Mouse (Mus musculus) G1E (cell line): ENCODE data around the gene Clic3. TPM values are rescaled to one million over a fixed set of nuclear protein-coding genes. Genes with fewer than 3 reads are reported as not detected.

Source experiments
- ATAC-seq: 2 replicates; pipeline ENCODE4 v1.8.0; 2016; ENCODE audit warnings: mild to moderate bottlenecking; ENCODE audit not compliant: insufficient number of reproducible peaks, poor library complexity, low FRiP score, severe bottlenecking; ENCODE audit errors: extremely low read depth
- DNase-seq: peaks from one replicate; pipeline ENCODE4 v3.0.0; 2012; ENCODE audit warnings: low spot score
- H3K27me3 ChIP-seq: 2 replicates; pipeline ENCODE4 v1.6.1; 2012; ENCODE audit warnings: mild to moderate bottlenecking, low read length, inconsistent platforms; ENCODE audit not compliant: insufficient read depth
- H3K36me3 ChIP-seq: replicated peaks from 2 replicates; pipeline ENCODE3; 2012; ENCODE audit warnings: mild to moderate bottlenecking, inconsistent platforms
- H3K4me1 ChIP-seq: 2 replicates; pipeline ENCODE4 v1.6.1; 2012; ENCODE audit warnings: low read depth, low read length, inconsistent platforms, mixed read lengths; ENCODE audit not compliant: insufficient read depth
- H3K4me3 ChIP-seq: 2 replicates; pipeline ENCODE4 v1.5.1; 2012; ENCODE audit warnings: low read depth, mild to moderate bottlenecking, inconsistent platforms, low read length, moderate library complexity, mixed read lengths
- H3K9me3 ChIP-seq: replicated peaks from 2 replicates; pipeline ENCODE4 v1.6.1; 2012; ENCODE audit warnings: inconsistent platforms
- CTCF ChIP-seq: IDR thresholded peaks from 2 replicates; pipeline ENCODE4 v1.5.1; 2012; ENCODE audit warnings: low read depth, low read length, inconsistent platforms, mixed read lengths
- GATA1 ChIP-seq: IDR thresholded peaks from 2 replicates; pipeline ENCODE4 v1.6.1; 2012; ENCODE audit warnings: borderline replicate concordance, low read length, inconsistent platforms, mixed read lengths
- GATA2 ChIP-seq: IDR thresholded peaks from 2 replicates; pipeline ENCODE4 v1.6.1; 2012; ENCODE audit warnings: low read depth, low read length, inconsistent platforms, borderline replicate concordance
- POLR2AphosphoS5 ChIP-seq: IDR thresholded peaks from 2 replicates; pipeline ENCODE4 v1.6.1; 2012; ENCODE audit warnings: low read depth, low read length, inconsistent platforms; ENCODE audit not compliant: insufficient replicate concordance
- TAL1 ChIP-seq: conservative IDR thresholded peaks from 2 replicates; pipeline ENCODE4 v1.6.1; 2012; ENCODE audit warnings: low read depth, low read length, inconsistent platforms, mixed read lengths
- polyA plus RNA-seq: library from polyadenylated mRNA; stranded (reverse); fragments of >175 nt; gene quantifications from 2 replicates; pipeline ENCODE4 v1.2.3, GENCODE M21; 2012
- total RNA-seq, 2 experiments: library from RNA; stranded (forward) in 1 of 2; stranded (reverse) in 1 of 2; fragments of 200-1000 nt in 1 of 2; fragments of >200 nt in 1 of 2; fragmentation: Nextera tagmentation in 1 of 2; gene quantifications; 2 replicates each; pipeline ENCODE4 v1.2.3; 2014 to 2017

The Clic3 gene
- total and polyA plus RNA-seq, 3 experiments = 0.22 TPM; not detected in 2

GRCm38 (mm10) chr2:25500576-25501405 is 44.2 kb downstream of the Clic3 start, which contains the start of gene Fbxw5:
Gene Fbxw5, plus strand, starts transcription at chr2:25500750.
- H3K4me3 ChIP-seq = peak within 1 kb of the TSS; percentile 88
- peaks cover 43% of the 10 kb centered on the region for H3K36me3 ChIP-seq
- H3K9me3 ChIP-seq = no peaks in the 10 kb centered on the region
- H3K27me3 ChIP-seq = no peaks in the 10 kb centered on the region
- H3K4me1 ChIP-seq = peaks cover 60% of the 10 kb centered on the region
- ATAC-seq = peak; percentile 61
- TF ChIP-seq GATA2 (no peak), POLR2AphosphoS5 (no peak), CTCF (no peak), TAL1 (no peak), GATA1 (no peak)
- DNase-seq = peak; percentile 92

- ATAC-seq = no peak
- peak within 1 kb of the TSS; percentile 88 for H3K4me3 ChIP-seq
- no peaks in the 10 kb centered on the region for H3K9me3 ChIP-seq
- peaks cover 58% of the 10 kb centered on the region for H3K4me1 ChIP-seq
- no peaks in the 10 kb centered on the region for H3K27me3 ChIP-seq
- DNase-seq = no peak
- TF ChIP-seq GATA2 = no peak
- TF ChIP-seq POLR2AphosphoS5 = no peak
- no peak for TF ChIP-seq GATA1
- TF ChIP-seq CTCF = no peak
- peaks cover 52% of the 10 kb centered on the region for H3K36me3 ChIP-seq
Measured at GRCm38 (mm10) chr2:25501593-25502486, 45.2 kb downstream of the Clic3 start, which contains the start of gene C8g. Gene C8g, minus strand, starts transcription at chr2:25501719.

- H3K4me1 ChIP-seq = peaks cover 51% of the 10 kb centered on the region
- no peak for ATAC-seq
- no peaks in the 10 kb centered on the region for H3K27me3 ChIP-seq
- peaks cover 56% of the 10 kb centered on the region for H3K36me3 ChIP-seq
- no peak overlapping the region; the same call in 1 of the 2 replicates for H3K4me3 ChIP-seq
- DNase-seq = no peak
- H3K9me3 ChIP-seq = no peaks in the 10 kb centered on the region
- no peak for TF ChIP-seq TAL1
- TF ChIP-seq GATA2 = no peak
- no peak for TF ChIP-seq POLR2AphosphoS5
- TF ChIP-seq GATA1 = no peak
- no peak for TF ChIP-seq CTCF
Measured at GRCm38 (mm10) chr2:25502726-25503125, 46.1 kb downstream of the Clic3 start.

DNA sequence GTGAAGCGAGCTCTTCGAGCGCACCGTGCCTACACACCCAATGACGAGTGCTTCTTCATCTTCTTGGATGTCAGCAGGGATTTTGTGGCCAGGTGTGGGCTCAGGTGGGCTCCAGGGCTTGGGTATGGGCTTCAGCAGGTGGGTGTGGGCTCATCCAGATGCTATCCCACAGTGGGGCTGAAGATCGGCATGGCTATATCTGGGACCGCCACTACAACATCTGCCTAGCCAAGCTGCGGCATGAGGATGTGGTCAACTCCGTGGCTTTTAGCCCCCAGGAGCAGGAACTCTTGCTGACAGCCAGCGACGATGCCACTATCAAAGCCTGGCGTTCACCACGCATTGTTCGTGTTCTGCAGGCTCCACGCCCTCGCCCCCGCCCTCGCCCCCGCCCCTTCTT is 47.9 kb downstream of the Clic3 start:
- no peak overlapping the region for H3K4me3 ChIP-seq
- peaks cover 33% of the 10 kb centered on the region for H3K4me1 ChIP-seq

DNA sequence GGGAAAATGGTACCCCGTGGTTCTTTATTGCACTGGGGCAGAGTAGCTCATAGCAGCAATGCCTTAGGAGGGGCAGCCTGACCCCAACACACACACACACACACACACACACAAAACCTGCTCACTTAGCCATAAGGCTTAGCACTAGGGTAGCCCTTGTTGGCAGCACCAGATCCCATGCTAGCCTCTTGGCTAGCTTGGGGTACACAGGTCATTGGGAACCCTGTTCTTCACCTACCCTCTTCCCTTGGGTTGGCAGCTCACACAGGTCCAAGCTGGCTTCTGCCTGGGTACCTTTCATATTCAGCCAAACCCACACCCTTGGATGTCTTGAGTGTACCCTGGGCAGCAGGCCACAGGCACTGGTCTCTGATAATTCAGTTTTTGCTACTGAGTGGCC is 48.4 kb downstream of the Clic3 start:
- Histone ChIP-seq H3K4me3 (no peak overlapping the region), H3K36me3 (peaks cover 56% of the 10 kb centered on the region), H3K27me3 (peaks cover 5% of the 10 kb centered on the region; the same call in 1 of the 2 replicates), H3K4me1 (peaks cover 28% of the 10 kb centered on the region), H3K9me3 (no peaks in the 10 kb centered on the region)
- ATAC-seq (no peak), DNase-seq (no peak)
- TF ChIP-seq CTCF = no peak
- TF ChIP-seq GATA2 = no peak
- no peak for TF ChIP-seq GATA1
- no peak for TF ChIP-seq TAL1
- TF ChIP-seq POLR2AphosphoS5 = no peak

More for the DNA sequence above, 47.9 kb downstream of the Clic3 start:
- ATAC-seq = no peak
- no peak for DNase-seq
- TF ChIP-seq TAL1 = no peak
- no peak for TF ChIP-seq GATA1
- no peak for TF ChIP-seq POLR2AphosphoS5
- H3K9me3 ChIP-seq = no peaks in the 10 kb centered on the region
- H3K36me3 ChIP-seq = peaks cover 56% of the 10 kb centered on the region
- peaks cover 5% of the 10 kb centered on the region; the same call in 1 of the 2 replicates for H3K27me3 ChIP-seq

GRCm38 (mm10) chr2:25505860-25506259 is 49.2 kb downstream of the Clic3 start:
- Histone ChIP-seq H3K27me3 (peaks cover 5% of the 10 kb centered on the region; the same call in 1 of the 2 replicates), H3K4me3 (no peak overlapping the region), H3K4me1 (peaks cover 24% of the 10 kb centered on the region), H3K9me3 (no peaks in the 10 kb centered on the region), H3K36me3 (peaks cover 56% of the 10 kb centered on the region)
- ATAC-seq = no peak
- no peak for DNase-seq
- TF ChIP-seq TAL1 (no peak), GATA2 (no peak), CTCF (no peak), POLR2AphosphoS5 (no peak), GATA1 (no peak)
